Mouse (Mus musculus): ENCODE measurements around the gene Cfap65.

The Cfap65 gene

GRCm38 (mm10) chr1:74935402-74935801, at the start of gene Cfap65:
Cfap65 (minus strand) TSS chr1:74935599.
- DNase-seq (ENCODE audit: low spot score) = peak; percentile 68

GRCm38 (mm10) chr1:74977001-74977400, 41.6 kb upstream of the Cfap65 start:
- no peak for DNase-seq (ENCODE audit: low spot score)

GRCm38 (mm10) chr1:74975936-74976335, 40.5 kb upstream of the Cfap65 start:
- DNase-seq (ENCODE audit: low spot score) = no peak

- no peak for DNase-seq (ENCODE audit: low spot score)
These were observed 38.2 kb upstream of the Cfap65 start for GRCm38 (mm10) chr1:74973590-74973989.

- no peak for DNase-seq (ENCODE audit: low spot score)
These were observed 36.1 kb upstream of the Cfap65 start for GRCm38 (mm10) chr1:74971353-74972050.

- DNase-seq (ENCODE audit: low spot score) = no peak
These were observed 32.7 kb upstream of the Cfap65 start for GRCm38 (mm10) chr1:74967962-74968580.

GRCm38 (mm10) chr1:74964494-74965215, 29.3 kb upstream of the Cfap65 start:
- DNase-seq (ENCODE audit: low spot score) = peak; percentile 90

GRCm38 (mm10) chr1:74962853-74963227, 27.4 kb upstream of the Cfap65 start:
- DNase-seq (ENCODE audit: low spot score) = no peak

- no peak for DNase-seq (ENCODE audit: low spot score)
These were observed 26.9 kb upstream of the Cfap65 start for GRCm38 (mm10) chr1:74962126-74962852.

GRCm38 (mm10) chr1:74961722-74962121, 26.3 kb upstream of the Cfap65 start:
- DNase-seq (ENCODE audit: low spot score) = no peak

GRCm38 (mm10) chr1:74960059-74960458, 24.7 kb upstream of the Cfap65 start:
- no peak for DNase-seq (ENCODE audit: low spot score)

GRCm38 (mm10) chr1:74951556-74952210, 16.3 kb upstream of the Cfap65 start, which contains the start of gene Ihh:
Ihh (minus strand) TSS chr1:74951672.
- peak; percentile 49 for DNase-seq (ENCODE audit: low spot score)

- DNase-seq (ENCODE audit: low spot score) = peak; percentile 50
These were observed 15.4 kb upstream of the Cfap65 start for GRCm38 (mm10) chr1:74950576-74951490.

- no peak for DNase-seq (ENCODE audit: low spot score)
These were observed 14.7 kb upstream of the Cfap65 start for GRCm38 (mm10) chr1:74950066-74950465.

GRCm38 (mm10) chr1:74949666-74950050, 14.3 kb upstream of the Cfap65 start:
- peak; percentile 52 for DNase-seq (ENCODE audit: low spot score)

GRCm38 (mm10) chr1:74948784-74949665, 13.6 kb upstream of the Cfap65 start:
- peak; percentile 83 for DNase-seq (ENCODE audit: low spot score)

GRCm38 (mm10) chr1:74947986-74948670, 12.7 kb upstream of the Cfap65 start:
- peak; percentile 52 for DNase-seq (ENCODE audit: low spot score)

GRCm38 (mm10) chr1:74941651-74942360, 6.4 kb upstream of the Cfap65 start:
- DNase-seq (ENCODE audit: low spot score) = no peak

Measured in testis, postnatal 10 days (tissue).